Mouse (Mus musculus) neural tube, embryonic 15.5 days (tissue): ENCODE data around the gene Efcab5. TPM values are rescaled to one million over a fixed set of nuclear protein-coding genes. Genes with fewer than 3 reads are reported as not detected.
A peak's percentile ranks its signal among the peaks of the same experiment; 100 is the strongest.

Source experiments
- ATAC-seq: fragments of 200-750 bp; cut with Nextera tagmentation; 2 replicates; pipeline ENCODE4 v1.8.0; 2017; ENCODE audit warnings: mild to moderate bottlenecking, moderate TSS enrichment, moderate library complexity; ENCODE audit not compliant: low FRiP score
- H3K27ac ChIP-seq: fragments of 300-500 bp; sonication (generic); replicated peaks from 2 replicates; pipeline ENCODE4 v1.5.1; 2015; ENCODE audit warnings: mild to moderate bottlenecking, inconsistent platforms
- H3K27me3 ChIP-seq: fragments of 300-500 bp; sonication (generic); replicated peaks from 2 replicates; pipeline ENCODE4 v1.6.1; 2015; ENCODE audit warnings: inconsistent platforms
- H3K36me3 ChIP-seq: fragments of 300-500 bp; sonication (generic); 2 replicates; pipeline ENCODE4 v1.6.1; 2015; ENCODE audit warnings: inconsistent platforms
- H3K4me1 ChIP-seq: fragments of 300-500 bp; sonication (generic); 2 replicates; pipeline ENCODE4 v1.6.1; 2015; ENCODE audit warnings: inconsistent platforms
- H3K4me2 ChIP-seq: fragments of 300-500 bp; sonication (generic); 2 replicates; pipeline ENCODE4 v1.6.1; 2015; ENCODE audit warnings: inconsistent platforms, mild to moderate bottlenecking, moderate library complexity
- H3K4me3 ChIP-seq: fragments of 300-500 bp; sonication (generic); replicated peaks from 2 replicates; pipeline ENCODE4 v1.5.1; 2015; ENCODE audit warnings: mild to moderate bottlenecking, inconsistent platforms
- H3K9ac ChIP-seq: fragments of 300-500 bp; sonication (generic); replicated peaks from 2 replicates; pipeline ENCODE4 v1.6.1; 2015; ENCODE audit warnings: mild to moderate bottlenecking, inconsistent platforms
- H3K9me3 ChIP-seq: fragments of 300-500 bp; sonication (generic); replicated peaks from 2 replicates; pipeline ENCODE4 v1.6.1; 2016; ENCODE audit warnings: inconsistent platforms
- WGBS: fragments of 180-500 bp; shearing (Covaris S2); methylation state at CpG from one replicate; pipeline ENCODE4 v1.1.7; 2015; ENCODE audit warnings: mixed read lengths; 5-methylcytosine and 5-hydroxymethylcytosine counted together
- microRNA counts: library from miRNA; unstranded; fragments of <30 nt; microRNA quantifications from one replicate; lab custom pipeline; 2016
- microRNA-seq: library from miRNA; unstranded; fragments of <30 nt; microRNA quantifications from one replicate; pipeline ENCODE4, GENCODE M21; 2017
- polyA plus RNA-seq: library from polyadenylated mRNA; unstranded; fragments of >200 nt; fragmentation: Nextera tagmentation; extraction: Ambion mirVana; gene quantifications from 2 replicates; pipeline ENCODE4 v1.2.1, GENCODE M21; 2015

Gene Efcab5
- polyA plus RNA-seq, 1 experiment from 2014 or later: 0.77 TPM

- no peak for ATAC-seq
- no peaks in the 10 kb centered on the region for H3K27me3 ChIP-seq
- no peak overlapping the region for H3K9ac ChIP-seq
- H3K4me3 ChIP-seq: no peak overlapping the region
- no peaks in the 10 kb centered on the region for H3K9me3 ChIP-seq
- 0 out of 2 replicates have a peak, but pooled peaks cover 2% of the 10 kb centered on the region for H3K4me1 ChIP-seq
- H3K36me3 ChIP-seq: no peaks in the 10 kb centered on the region
- no peak overlapping the region for H3K27ac ChIP-seq
- H3K4me2 ChIP-seq: no peak overlapping the region
- WGBS: 87% methylated on average over 2 of the region's 2 CpGs
Observed at GRCm38 (mm10) chr11:77063406-77063805, 125.4 kb downstream of the Efcab5 start.

- Histone ChIP-seq H3K27ac (no peak overlapping the region), H3K4me2 (no peak overlapping the region), H3K9me3 (no peaks in the 10 kb centered on the region), H3K27me3 (no peaks in the 10 kb centered on the region), H3K36me3 (no peaks in the 10 kb centered on the region), H3K4me1 (0 out of 2 replicates have a peak, but pooled peaks cover 2% of the 10 kb centered on the region), H3K9ac (no peak overlapping the region), H3K4me3 (no peak overlapping the region)
- ATAC-seq: no peak
- 43% methylated on average over 5 of the region's 5 CpGs for WGBS
Observed at GRCm38 (mm10) chr11:77061951-77062350, 126.8 kb downstream of the Efcab5 start.

- Histone ChIP-seq H3K4me1 (no peaks in the 10 kb centered on the region), H3K4me2 (no peak overlapping the region), H3K27me3 (no peaks in the 10 kb centered on the region), H3K4me3 (no peak overlapping the region), H3K9ac (no peak overlapping the region), H3K36me3 (peaks cover 22% of the 10 kb centered on the region), H3K27ac (no peak overlapping the region), H3K9me3 (no peaks in the 10 kb centered on the region)
- no peak for ATAC-seq
- WGBS: 83% methylated on average over 2 of the region's 2 CpGs
Observed at GRCm38 (mm10) chr11:77042816-77043215, 146.0 kb downstream of the Efcab5 start.

GRCm38 (mm10) chr11:77041891-77042290 lies 146.9 kb downstream of the Efcab5 start:
- H3K27me3 ChIP-seq: no peaks in the 10 kb centered on the region
- peaks cover 17% of the 10 kb centered on the region for H3K36me3 ChIP-seq
- no peaks in the 10 kb centered on the region for H3K4me1 ChIP-seq
- no peak overlapping the region for H3K4me2 ChIP-seq
- 85% methylated on average over 4 of the region's 4 CpGs for WGBS
- no peaks in the 10 kb centered on the region for H3K9me3 ChIP-seq
- no peak for ATAC-seq
- H3K27ac ChIP-seq: no peak overlapping the region
- H3K9ac ChIP-seq: no peak overlapping the region
- H3K4me3 ChIP-seq: no peak overlapping the region

MicroRNA genes within 50 kb of the gene (microRNA counts, 519-probe panel; counts per million panel counts)
- microRNA mmu-miR-423-3p (lab: Ali Mortazavi, UCI) (2,696 counts per million, percentile 64 among the panel's probes with 10 or more counts), microRNA mmu-miR-423-5p (lab: Ali Mortazavi, UCI) (2,709 counts per million, percentile 64 among the panel's probes with 10 or more counts)

Small RNA genes lying within 50 kb of the gene (microRNA-seq; reads per million reads assigned to microRNA genes)
- 2,204 reads per million, percentile 86 among the genes with 10 or more reads in this experiment for gene Mir423

Other genes starting within 250 kb of the Efcab5 start
- 1.6 and 3.0 TPM in 2 replicates for gene Slc6a4, start 190.4 kb downstream of the Efcab5 start, polyA plus RNA-seq
- gene Nsrp1, start 110.5 kb downstream of the Efcab5 start, polyA plus RNA-seq: 45.5 and 61.8 TPM in 2 replicates
- 12.8 and 13.9 TPM in 2 replicates for gene Ssh2, start 27.3 kb upstream of the Efcab5 start, polyA plus RNA-seq